Mouse (Mus musculus): Measurements from ENCODE around the gene Apoa5.

DNA sequence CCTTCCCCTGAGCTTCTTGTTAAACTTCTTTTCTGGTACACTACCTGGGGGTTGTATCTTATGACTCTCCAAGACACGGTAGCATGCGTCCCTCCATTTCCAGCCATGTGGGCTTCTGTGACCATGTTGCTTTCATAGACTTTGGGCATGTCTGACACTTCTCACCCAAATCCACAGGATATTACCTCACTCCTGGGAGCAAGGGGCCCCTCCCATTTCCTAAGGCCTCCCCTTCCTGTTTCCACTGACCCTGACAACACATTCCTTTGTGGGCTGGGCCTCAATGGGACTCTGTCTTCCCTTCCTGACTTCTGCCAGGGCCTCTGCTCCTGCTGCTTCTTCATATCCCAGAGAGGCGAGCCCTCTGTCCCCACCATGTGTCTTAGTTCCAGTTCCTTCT lies 10.9 kb upstream of the Apoa5 start:
- TF ChIP-seq EP300 (IDR thresholded peaks at IDR 0.05; ENCODE audit: low read depth) (no peak), CTCF (IDR thresholded peaks at IDR 0.05; ENCODE audit: low read depth) (no peak)

All from liver, embryonic 14.5 days (tissue).